Mouse (Mus musculus) inflammation-experienced regulatory T-cells, adult 6 months (primary cell): ENCODE data around the gene Ntan1. TPM values are rescaled to one million over a fixed set of nuclear protein-coding genes. Genes with fewer than 3 reads are reported as not detected.
A peak's percentile ranks its signal among the peaks of the same experiment; 100 is the strongest.
"Not testable (repeated sequence)": the region's sequence is repeated elsewhere in the genome, so short reads cannot be mapped to it uniquely, and the experiment has no call there.

Experiments
- ATAC-seq: one replicate; pipeline ENCODE4 v1.8.0; 2017
- polyA plus RNA-seq, 3 experiments: library from polyadenylated mRNA; unstranded; fragments of 100-300 nt; shearing (Covaris generic); gene quantifications; one replicate each; pipeline ENCODE4 v1.2.1; 2017

Ntan1 gene
- 100 to 1,000 TPM; 146 to 175 (median 156) TPM for polyA plus RNA-seq

- peak; percentile 85 for ATAC-seq
Observed at GRCm38 (mm10) chr16:13818560-13819393, at the start of gene Ntan1. Gene Ntan1 (plus strand): TSS chr16:13818845.

GRCm38 (mm10) chr16:13771603-13772002 lies 47.0 kb upstream of the Ntan1 start:
- ATAC-seq = not testable (repeated sequence)

DNA sequence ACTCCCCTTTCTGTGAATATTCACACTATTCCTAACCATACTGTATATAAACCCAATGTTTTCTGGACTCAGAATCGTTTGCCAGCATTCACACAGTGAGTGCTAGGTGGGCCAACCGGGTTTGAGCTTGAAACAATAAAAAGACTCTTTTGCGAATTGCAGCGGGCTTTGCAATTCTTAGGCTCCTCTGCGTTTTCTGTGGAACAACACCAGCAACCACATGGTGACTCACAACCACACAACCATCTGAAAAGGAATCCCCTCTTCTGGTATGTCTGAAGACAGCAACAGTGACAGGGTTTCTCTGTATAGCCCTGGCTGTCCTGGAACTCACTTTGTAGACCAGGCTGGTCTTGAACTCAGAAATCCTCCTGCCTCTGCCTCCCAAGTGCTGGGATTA lies 46.6 kb upstream of the Ntan1 start:
- ATAC-seq = not testable (repeated sequence)

GRCm38 (mm10) chr16:13774011-13774410 lies 44.6 kb upstream of the Ntan1 start:
- ATAC-seq = not testable (repeated sequence)

GRCm38 (mm10) chr16:13774651-13775050 lies 44.0 kb upstream of the Ntan1 start:
- not testable (repeated sequence) for ATAC-seq

DNA sequence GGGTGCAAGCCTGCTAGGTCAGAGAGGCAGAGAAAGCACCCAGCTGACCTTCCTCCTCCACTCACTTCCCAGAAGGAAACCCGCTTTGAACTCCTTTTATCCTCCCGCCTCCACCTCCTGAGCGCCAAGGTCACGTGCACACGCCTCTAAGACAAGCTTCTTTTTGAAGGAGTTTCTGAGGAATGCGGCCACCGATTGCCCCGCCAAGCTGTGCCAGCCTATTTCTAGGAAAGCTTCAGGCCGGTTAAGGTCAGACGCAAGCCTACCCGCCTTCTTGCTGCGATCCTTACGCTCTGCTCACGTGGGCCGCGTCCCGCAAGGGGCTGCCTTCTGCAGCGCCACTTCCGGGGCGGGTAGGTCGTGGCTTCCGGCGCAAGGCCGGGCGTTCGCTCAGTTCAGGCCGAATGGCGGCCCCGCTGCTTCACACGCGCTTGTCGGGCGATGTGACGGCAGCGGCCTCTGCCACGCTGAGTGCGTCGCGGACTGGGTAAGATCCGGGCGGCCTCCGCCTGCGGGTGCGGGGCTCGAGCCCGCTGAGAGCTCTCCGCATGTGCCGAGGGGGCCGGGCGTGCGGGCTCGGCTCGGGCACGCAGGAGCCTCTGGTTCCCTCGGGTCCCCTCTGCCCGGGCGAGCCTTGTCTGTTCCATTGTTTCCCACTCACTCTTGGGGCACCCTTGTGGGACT lies 38.1 kb upstream of the Ntan1 start, which contains the start of gene Rrn3:
Gene Rrn3 (plus strand): TSS at position 356 of the 684 bp plus-strand sequence.
- peak; percentile 99 for ATAC-seq

DNA sequence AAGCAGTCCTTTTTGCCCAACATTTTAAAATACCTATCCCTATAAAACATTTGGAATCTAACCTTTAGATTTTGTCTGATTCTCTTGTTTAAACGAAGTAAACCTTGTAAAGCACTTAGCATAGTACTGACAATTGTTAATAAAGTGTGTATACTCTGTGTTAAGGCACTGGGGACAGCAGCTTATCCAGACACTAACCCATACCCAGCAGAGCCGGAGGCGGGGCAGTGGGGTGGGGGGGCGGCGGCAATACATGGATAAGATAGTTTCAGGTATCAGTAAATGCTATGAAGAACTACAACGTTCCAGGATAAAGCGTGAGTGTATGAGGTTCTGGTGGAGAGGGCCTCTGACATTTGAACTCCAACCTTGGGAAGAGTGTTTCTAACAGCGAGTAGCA lies 37.4 kb upstream of the Ntan1 start:
- ATAC-seq = no peak

GRCm38 (mm10) chr16:13785932-13786331 lies 32.7 kb upstream of the Ntan1 start:
- ATAC-seq = no peak

GRCm38 (mm10) chr16:13793441-13793840 lies 25.2 kb upstream of the Ntan1 start:
- not testable (repeated sequence) for ATAC-seq

DNA sequence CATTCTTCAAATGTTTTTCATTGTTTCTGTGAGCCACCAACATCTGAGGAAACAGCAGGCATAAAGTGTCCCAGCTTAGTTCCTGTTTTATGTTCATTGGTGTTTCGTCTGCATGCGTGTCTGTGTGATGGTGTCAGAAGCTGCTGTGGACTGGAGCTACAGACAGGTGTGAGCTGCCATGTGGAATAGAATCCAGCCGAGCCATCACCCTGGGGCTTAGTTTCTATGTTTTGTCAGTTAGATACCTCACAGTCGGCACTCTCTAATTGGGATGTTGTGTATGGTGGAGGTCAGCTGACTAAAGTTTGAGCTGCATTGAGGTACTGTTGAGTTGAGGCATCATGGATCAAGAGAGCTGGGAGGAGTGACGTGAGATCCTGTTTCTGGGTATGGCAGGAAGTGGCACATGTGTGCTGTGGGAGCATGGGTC lies 21.9 kb upstream of the Ntan1 start:
- peak; percentile 85 for ATAC-seq

DNA sequence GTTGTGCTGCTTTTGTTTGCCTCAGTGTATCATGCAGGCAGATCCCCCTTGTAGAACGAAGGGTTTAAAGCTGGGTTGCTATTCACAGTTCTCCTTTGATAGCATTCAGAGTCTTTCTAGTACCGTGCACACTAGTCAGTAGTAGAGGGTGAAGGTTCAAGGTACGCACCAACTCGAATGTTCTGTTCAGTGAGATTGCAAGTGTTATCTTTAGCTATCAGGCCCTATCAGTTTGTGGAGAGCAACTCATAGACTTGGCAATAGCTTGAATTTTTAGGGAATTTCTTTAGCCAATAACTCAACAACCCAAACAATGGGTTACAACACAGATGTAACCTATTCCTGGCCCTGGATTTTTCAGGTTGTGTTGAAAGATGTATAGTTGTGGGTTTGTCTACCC lies 17.4 kb upstream of the Ntan1 start:
- ATAC-seq = no peak

GRCm38 (mm10) chr16:13804666-13805065 lies 14.0 kb upstream of the Ntan1 start:
- ATAC-seq = no peak

DNA sequence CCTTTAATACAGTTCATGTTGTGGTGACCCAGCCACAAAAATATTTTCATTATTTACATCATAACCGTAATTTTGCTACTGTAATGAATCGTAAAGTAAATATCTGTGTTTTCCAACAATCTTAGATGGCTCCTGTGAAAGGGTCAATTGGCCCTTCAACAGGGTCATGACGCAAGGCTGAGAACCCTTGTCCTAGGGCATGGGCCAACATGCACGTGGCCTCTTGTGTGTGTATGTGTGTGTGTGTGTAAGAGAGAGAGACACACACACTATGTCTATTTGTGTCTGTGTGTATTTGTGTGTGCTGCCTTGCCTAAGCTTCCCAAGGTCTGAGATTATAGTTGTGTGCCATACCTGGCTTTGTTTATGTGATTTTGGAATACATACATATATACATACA lies 11.0 kb upstream of the Ntan1 start:
- no peak for ATAC-seq

GRCm38 (mm10) chr16:13808410-13808809 lies 10.2 kb upstream of the Ntan1 start:
- no peak for ATAC-seq

DNA sequence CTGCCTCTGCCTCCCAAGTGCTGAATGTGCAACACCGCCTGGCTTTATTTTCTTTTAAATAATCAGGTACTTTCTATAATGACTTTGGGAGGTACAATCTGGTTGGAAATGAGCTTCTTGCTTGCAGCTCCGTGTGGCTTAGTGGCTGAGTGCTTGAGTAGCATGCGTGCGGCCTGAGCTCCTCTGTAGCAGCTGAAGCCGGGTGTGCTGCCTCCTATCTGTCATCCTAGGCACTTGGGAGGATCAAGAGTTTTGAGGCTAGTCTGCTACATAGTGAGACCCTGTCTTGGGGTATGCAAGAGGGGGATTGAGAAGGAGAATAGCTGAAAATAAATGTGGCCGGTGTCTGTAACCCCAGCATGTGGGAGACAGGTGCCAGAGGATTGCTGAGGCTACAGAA lies 6.5 kb upstream of the Ntan1 start:
- no peak for ATAC-seq

DNA sequence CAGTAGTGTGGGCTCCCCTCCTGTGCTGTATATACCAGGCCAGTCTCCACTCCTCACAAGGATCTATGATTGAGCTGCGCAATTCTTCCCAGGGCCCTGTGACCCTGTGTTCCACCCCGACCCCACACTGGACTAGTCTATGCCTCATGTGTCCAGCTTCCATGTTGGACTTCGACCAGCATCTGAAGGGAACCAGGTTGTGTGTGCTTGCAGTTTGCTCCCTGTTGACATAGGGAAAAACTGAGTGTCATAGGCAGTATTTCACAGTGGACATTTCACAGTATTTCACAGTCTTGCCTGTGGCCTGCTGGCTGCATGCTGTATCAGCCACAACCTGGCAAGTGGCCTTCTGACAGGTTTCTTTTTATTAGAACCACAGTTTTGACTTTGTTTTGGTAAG lies 5.4 kb upstream of the Ntan1 start:
- ATAC-seq = no peak

- peak; percentile 51 for ATAC-seq
Observed at GRCm38 (mm10) chr16:13819394-13819743, 724 bp downstream of the Ntan1 start.

GRCm38 (mm10) chr16:13819806-13820500 lies 1.3 kb downstream of the Ntan1 start:
- no peak for ATAC-seq

GRCm38 (mm10) chr16:13820771-13821170 lies 2.1 kb downstream of the Ntan1 start:
- no peak for ATAC-seq

GRCm38 (mm10) chr16:13825781-13826490 lies 7.3 kb downstream of the Ntan1 start:
- ATAC-seq = no peak

DNA sequence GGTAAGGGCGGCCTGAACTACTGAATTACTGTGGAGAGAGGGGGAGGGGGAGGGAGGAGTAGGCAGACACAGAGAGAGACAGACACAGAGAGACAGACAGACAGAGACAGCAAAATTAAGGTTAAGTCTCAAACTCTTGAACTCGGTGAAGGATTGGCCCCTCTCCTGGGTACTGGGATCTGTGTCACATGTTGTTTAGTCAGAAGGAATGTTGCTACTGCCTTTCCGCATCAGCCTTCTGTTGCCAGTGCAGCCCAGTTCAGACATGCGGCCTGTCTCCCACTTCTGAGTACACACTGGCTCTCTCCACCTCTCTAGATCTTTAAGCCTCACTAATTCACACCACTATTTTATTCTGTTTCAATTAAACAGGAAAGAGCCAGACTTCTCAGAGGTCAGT lies 7.9 kb downstream of the Ntan1 start:
- ATAC-seq = no peak

DNA sequence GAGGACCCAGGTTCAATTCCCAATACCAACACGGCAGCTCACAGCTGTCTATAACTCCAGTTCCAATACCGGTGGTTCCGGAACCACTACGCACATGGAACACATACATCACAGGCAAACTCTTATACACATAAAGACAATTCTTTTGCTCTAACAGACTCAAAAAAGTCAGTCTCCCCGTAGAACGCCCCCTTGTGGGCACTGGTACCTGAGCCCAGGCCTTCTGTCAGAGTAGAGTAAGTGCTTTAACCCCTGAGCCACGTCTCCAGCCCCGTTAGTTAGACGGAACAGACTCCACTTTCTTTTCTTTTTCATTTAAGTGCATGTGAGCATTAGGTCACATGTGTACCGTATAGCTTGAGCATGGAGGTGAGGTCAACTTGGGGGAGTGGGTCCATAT lies 11.8 kb downstream of the Ntan1 start:
- ATAC-seq = no peak

DNA sequence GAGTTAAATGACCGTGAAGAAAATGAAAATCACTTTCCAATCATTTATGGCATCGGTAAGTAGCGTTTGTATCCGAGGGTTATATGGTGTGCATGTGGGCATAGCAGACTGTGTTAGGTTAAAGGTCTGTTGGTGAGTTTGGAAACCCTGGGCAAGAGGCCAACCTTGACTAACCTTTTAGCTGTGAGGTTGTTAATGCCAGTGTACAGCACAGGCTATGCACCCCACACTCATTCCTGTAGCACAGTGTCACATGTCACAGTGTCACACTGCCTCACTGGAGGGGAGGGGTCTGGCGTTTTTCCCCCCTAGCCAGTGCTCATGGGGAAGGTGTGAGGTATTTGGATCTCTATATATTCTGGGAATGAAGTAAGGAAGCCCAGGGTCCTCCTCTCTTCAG lies 13.0 kb downstream of the Ntan1 start:
- no peak for ATAC-seq
